Mouse (Mus musculus) G1E (cell line): ENCODE results near the gene Thsd7a. TPM values are rescaled to one million over a fixed set of nuclear protein-coding genes. Genes with fewer than 3 reads are reported as not detected.

Source experiments
- ATAC-seq: 2 replicates; pipeline ENCODE4 v1.8.0; 2016; ENCODE audit warnings: mild to moderate bottlenecking; ENCODE audit not compliant: insufficient number of reproducible peaks, poor library complexity, low FRiP score, severe bottlenecking; ENCODE audit errors: extremely low read depth
- DNase-seq: peaks from one replicate; pipeline ENCODE4 v3.0.0; 2012; ENCODE audit warnings: low spot score
- H3K27me3 ChIP-seq: 2 replicates; pipeline ENCODE4 v1.6.1; 2012; ENCODE audit warnings: mild to moderate bottlenecking, low read length, inconsistent platforms; ENCODE audit not compliant: insufficient read depth
- H3K36me3 ChIP-seq: replicated peaks from 2 replicates; pipeline ENCODE3; 2012; ENCODE audit warnings: mild to moderate bottlenecking, inconsistent platforms
- H3K4me1 ChIP-seq: 2 replicates; pipeline ENCODE4 v1.6.1; 2012; ENCODE audit warnings: low read depth, low read length, inconsistent platforms, mixed read lengths; ENCODE audit not compliant: insufficient read depth
- H3K4me3 ChIP-seq: 2 replicates; pipeline ENCODE4 v1.5.1; 2012; ENCODE audit warnings: low read depth, mild to moderate bottlenecking, inconsistent platforms, low read length, moderate library complexity, mixed read lengths
- H3K9me3 ChIP-seq: replicated peaks from 2 replicates; pipeline ENCODE4 v1.6.1; 2012; ENCODE audit warnings: inconsistent platforms
- CTCF ChIP-seq: IDR thresholded peaks from 2 replicates; pipeline ENCODE4 v1.5.1; 2012; ENCODE audit warnings: low read depth, low read length, inconsistent platforms, mixed read lengths
- GATA1 ChIP-seq: IDR thresholded peaks from 2 replicates; pipeline ENCODE4 v1.6.1; 2012; ENCODE audit warnings: borderline replicate concordance, low read length, inconsistent platforms, mixed read lengths
- GATA2 ChIP-seq: IDR thresholded peaks from 2 replicates; pipeline ENCODE4 v1.6.1; 2012; ENCODE audit warnings: low read depth, low read length, inconsistent platforms, borderline replicate concordance
- POLR2AphosphoS5 ChIP-seq: IDR thresholded peaks from 2 replicates; pipeline ENCODE4 v1.6.1; 2012; ENCODE audit warnings: low read depth, low read length, inconsistent platforms; ENCODE audit not compliant: insufficient replicate concordance
- TAL1 ChIP-seq: conservative IDR thresholded peaks from 2 replicates; pipeline ENCODE4 v1.6.1; 2012; ENCODE audit warnings: low read depth, low read length, inconsistent platforms, mixed read lengths
- polyA plus RNA-seq: library from polyadenylated mRNA; stranded (reverse); fragments of >175 nt; gene quantifications from 2 replicates; pipeline ENCODE4 v1.2.3, GENCODE M21; 2012
- total RNA-seq, 2 experiments: library from RNA; stranded (forward) in 1 of 2; stranded (reverse) in 1 of 2; fragments of 200-1000 nt in 1 of 2; fragments of >200 nt in 1 of 2; fragmentation: Nextera tagmentation in 1 of 2; gene quantifications; 2 replicates each; pipeline ENCODE4 v1.2.3; 2014 to 2017

Gene Thsd7a
- total and polyA plus RNA-seq, 3 experiments: 0.10 to 0.11 TPM; not detected in 1

DNA sequence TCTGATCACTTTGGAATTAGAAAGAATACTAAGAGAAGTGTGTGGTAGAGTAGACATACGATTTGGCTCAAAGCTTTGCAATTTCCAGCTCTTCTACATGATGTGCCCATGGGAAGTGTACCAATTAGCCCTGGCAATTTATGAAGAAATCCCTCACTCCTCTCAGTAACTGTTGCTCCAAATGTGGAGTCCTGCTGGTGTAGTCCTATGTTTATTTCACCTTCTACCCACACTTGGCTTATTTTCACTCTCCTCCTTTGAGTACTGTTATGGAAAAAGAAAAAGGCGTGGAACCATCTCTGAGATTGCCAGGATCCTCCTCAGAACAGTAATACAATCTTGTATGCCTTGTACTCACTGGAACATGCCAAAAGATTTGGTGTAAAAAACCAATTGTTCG, 186.9 kb downstream of the Thsd7a start:
- peaks cover 15% of the 10 kb centered on the region for H3K4me1 ChIP-seq
- no peaks in the 10 kb centered on the region for H3K36me3 ChIP-seq
- no peaks in the 10 kb centered on the region for H3K27me3 ChIP-seq
- no peaks in the 10 kb centered on the region for H3K9me3 ChIP-seq
- no peak for DNase-seq
- no peak overlapping the region for H3K4me3 ChIP-seq
- no peak for ATAC-seq
- no peak for TF ChIP-seq GATA1
- no peak for TF ChIP-seq POLR2AphosphoS5
- TF ChIP-seq GATA2: no peak

DNA sequence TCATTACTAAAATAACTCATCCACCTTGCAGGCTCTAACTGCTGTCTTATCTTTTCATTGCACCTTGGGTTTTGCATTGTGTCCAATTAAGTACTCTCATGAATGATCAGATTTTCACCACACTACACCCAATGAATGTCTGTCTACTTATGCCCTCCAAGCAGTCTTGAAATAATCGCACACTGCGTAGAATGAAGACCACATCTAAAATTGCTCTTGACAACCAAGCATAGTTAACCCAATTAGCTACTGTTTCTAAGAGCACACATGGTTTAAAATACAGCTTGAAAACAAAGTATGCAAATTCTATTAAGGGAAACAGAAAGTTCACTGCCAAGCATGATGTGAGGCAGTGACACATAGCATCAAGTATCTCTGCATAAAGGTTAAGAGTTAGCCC, 188.7 kb downstream of the Thsd7a start:
- DNase-seq: no peak
- ATAC-seq: no peak; the same call in 1 of the 2 replicates
- no peaks in the 10 kb centered on the region for H3K36me3 ChIP-seq
- no peaks in the 10 kb centered on the region for H3K9me3 ChIP-seq
- peaks cover 12% of the 10 kb centered on the region for H3K4me1 ChIP-seq
- H3K27me3 ChIP-seq: 0 out of 2 replicates have a peak, but pooled peaks cover under 1% of the 10 kb centered on the region
- no peak overlapping the region for H3K4me3 ChIP-seq
- no peak for TF ChIP-seq GATA1
- peak; percentile 49; the same call in 1 of the 2 replicates for TF ChIP-seq TAL1
- no peak for TF ChIP-seq POLR2AphosphoS5
- TF ChIP-seq CTCF: no peak
- no peak for TF ChIP-seq GATA2

DNA sequence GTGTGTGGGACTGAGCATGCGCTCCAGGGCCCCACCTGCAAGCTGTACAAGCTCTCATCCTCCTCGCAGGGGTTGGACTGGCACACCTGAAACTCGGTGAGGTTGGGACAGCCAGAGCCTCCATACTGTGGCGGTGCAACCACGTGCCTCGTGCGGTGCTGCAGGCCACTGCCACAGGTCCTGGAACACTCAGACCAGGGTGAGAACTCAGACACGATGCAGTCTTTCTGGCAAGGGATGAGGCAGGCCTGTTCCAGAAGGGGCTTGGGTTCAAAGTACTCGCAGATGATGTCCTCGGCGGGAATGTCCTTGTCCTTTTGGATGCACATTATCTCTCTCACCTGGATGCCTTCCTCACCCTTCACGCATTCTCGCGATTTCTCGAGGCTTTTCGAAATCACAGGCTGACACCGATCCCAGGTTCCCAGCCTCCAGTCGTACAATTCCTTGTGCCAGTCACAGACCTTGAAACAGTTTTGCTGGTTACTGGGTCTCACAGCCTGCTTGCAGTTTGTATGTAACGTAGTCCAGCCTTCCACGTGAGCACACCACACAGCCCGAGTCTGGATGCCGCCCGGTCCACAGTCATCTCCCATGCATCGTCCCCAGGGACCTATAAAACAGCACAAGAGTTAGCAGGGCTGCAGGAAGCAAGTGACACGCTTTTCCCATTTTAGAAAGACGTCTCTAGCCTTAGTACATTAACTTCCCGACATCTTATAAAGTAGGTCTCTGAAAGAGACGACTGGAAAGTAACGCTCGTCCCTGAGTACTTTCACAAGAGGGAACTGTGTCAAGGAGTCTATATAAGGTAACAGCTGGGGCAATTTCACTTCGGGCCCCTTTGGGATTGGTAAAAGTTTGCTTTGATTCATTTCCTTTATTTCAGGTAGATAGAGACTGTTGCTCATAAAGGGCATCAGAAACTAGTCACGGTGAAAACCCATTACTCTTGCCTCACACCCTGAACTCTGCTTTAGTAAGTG, 193.8 kb downstream of the Thsd7a start:
- peaks cover 10% of the 10 kb centered on the region for H3K4me1 ChIP-seq
- TF ChIP-seq POLR2AphosphoS5 (no peak), GATA2 (no peak), CTCF (no peak), TAL1 (no peak), GATA1 (no peak)
- no peaks in the 10 kb centered on the region for H3K36me3 ChIP-seq
- DNase-seq: no peak
- no peak for ATAC-seq
- peaks cover 6% of the 10 kb centered on the region; the same call in 1 of the 2 replicates for H3K27me3 ChIP-seq
- H3K4me3 ChIP-seq: no peak overlapping the region
- H3K9me3 ChIP-seq: no peaks in the 10 kb centered on the region

DNA sequence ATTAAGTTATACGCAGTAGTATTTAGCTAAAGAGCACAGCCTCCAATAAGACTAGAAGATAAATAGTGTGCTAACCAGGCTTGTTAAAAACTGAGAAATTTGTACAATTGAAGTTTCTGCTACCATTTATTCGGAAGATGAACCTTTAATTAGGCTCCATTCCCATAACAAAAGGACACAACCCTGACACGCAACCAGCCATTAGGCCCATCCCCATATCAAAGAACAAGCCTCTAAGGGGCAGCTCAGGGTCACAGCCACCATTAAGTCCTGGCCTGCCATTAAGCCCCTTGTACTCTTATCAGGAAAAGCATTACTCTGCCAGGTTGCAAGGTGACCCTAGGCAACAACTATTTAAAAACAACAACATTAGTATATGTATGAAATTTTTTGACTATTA, 198.0 kb downstream of the Thsd7a start:
- Histone ChIP-seq H3K4me1 (0 out of 2 replicates have a peak, but pooled peaks cover 7% of the 10 kb centered on the region), H3K9me3 (no peaks in the 10 kb centered on the region), H3K4me3 (no peak overlapping the region), H3K36me3 (no peaks in the 10 kb centered on the region), H3K27me3 (peaks cover 6% of the 10 kb centered on the region; the same call in 1 of the 2 replicates)
- no peak for DNase-seq
- ATAC-seq: no peak
- TF ChIP-seq TAL1 (no peak), POLR2AphosphoS5 (no peak)

DNA sequence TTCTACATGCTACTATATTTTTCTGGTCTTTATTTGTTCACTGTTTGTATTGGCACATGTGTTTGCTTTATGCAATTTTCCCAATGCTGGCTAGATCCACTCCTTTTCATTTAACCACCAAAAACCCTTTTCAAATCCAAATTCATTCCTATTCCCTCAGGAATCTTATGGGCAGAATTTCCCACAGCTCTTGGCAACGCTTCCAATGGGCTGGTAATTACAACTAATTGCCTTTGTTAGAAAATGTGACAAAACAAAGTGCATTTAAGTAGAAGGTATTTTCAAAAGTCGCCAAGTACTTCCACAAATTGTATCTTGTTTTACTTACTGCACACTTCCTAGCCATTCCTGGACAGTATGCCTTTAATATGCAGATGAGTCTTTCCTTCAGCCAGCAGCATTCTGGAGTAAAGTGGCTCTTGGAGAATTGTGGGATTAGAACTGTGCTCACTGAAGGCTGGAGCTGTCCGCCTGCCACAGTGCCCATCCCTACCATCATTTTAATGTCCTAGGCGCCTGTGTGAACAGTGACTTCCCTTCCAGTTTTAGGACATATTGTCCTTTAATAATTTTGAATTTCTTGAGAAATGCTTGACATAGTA, 199.1 kb downstream of the Thsd7a start:
- ATAC-seq: no peak
- H3K36me3 ChIP-seq: no peaks in the 10 kb centered on the region
- peaks cover 2% of the 10 kb centered on the region; the same call in 1 of the 2 replicates for H3K27me3 ChIP-seq
- no peak overlapping the region for H3K4me3 ChIP-seq
- no peak for DNase-seq
- H3K9me3 ChIP-seq: no peaks in the 10 kb centered on the region
- 0 out of 2 replicates have a peak, but pooled peaks cover 3% of the 10 kb centered on the region for H3K4me1 ChIP-seq
- TF ChIP-seq GATA2 (no peak), TAL1 (no peak), GATA1 (no peak), CTCF (no peak), POLR2AphosphoS5 (no peak)

DNA sequence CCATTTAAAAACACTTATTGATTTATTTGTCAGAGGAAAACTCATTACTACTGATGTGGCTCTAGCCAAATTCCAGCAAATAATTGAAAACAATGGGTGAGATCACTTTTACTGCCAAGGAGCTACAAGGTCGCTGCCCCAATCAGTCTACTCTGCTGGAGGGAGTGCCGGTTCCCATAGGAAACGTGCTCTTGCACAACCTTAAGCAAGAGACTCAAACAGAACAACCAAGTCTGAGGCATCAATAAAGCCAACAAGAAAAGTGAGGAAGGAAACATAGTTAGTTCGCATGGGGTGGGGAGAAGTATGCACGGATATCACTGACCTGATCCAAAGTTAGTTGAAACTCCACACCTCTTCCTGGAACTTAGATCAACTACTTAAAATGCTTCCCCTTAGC, 205.1 kb downstream of the Thsd7a start:
- ATAC-seq (no peak), DNase-seq (no peak)
- no peaks in the 10 kb centered on the region for H3K36me3 ChIP-seq
- H3K4me3 ChIP-seq: no peak overlapping the region
- TF ChIP-seq GATA1 (no peak), TAL1 (no peak), GATA2 (no peak), POLR2AphosphoS5 (no peak), CTCF (no peak)
- no peaks in the 10 kb centered on the region for H3K9me3 ChIP-seq
- H3K4me1 ChIP-seq: peaks cover 3% of the 10 kb centered on the region; the same call in 1 of the 2 replicates
- no peaks in the 10 kb centered on the region for H3K27me3 ChIP-seq
